Mouse (Mus musculus) lung, postnatal 0 days (tissue): Measurements from ENCODE around the gene Gng3. TPM values are rescaled to one million over a fixed set of nuclear protein-coding genes. Genes with fewer than 3 reads are reported as not detected.

ENCODE experiments used
- ATAC-seq: fragments of 200-750 bp; cut with Nextera tagmentation; 2 replicates; pipeline ENCODE4 v1.8.0; 2017; ENCODE audit warnings: moderate library complexity
- DNase-seq: peaks from one replicate; pipeline ENCODE4 v3.0.0-alpha.2; 2016; ENCODE audit warnings: low spot score
- H3K27ac ChIP-seq: fragments of 300-500 bp; sonication (generic); 2 replicates; pipeline ENCODE4 v1.5.1; 2014; ENCODE audit warnings: antibody characterized with exemption, mild to moderate bottlenecking, low read length, mixed read lengths
- H3K27me3 ChIP-seq: fragments of 300-500 bp; sonication (generic); replicated peaks from 2 replicates; pipeline ENCODE4 v1.6.1; 2014; ENCODE audit warnings: low read length, mixed read lengths; ENCODE audit not compliant: insufficient read depth
- H3K36me3 ChIP-seq: fragments of 300-500 bp; sonication (generic); 2 replicates; pipeline ENCODE4 v1.6.1; 2014; ENCODE audit warnings: low read length, mixed read lengths; ENCODE audit not compliant: insufficient read depth
- H3K4me1 ChIP-seq: fragments of 300-500 bp; sonication (generic); 2 replicates; pipeline ENCODE4 v1.6.1; 2014; ENCODE audit warnings: antibody characterized with exemption, low read depth, low read length, mixed read lengths; ENCODE audit not compliant: insufficient read depth
- H3K4me2 ChIP-seq: fragments of 300-500 bp; sonication (generic); replicated peaks from 2 replicates; pipeline ENCODE4 v1.6.1; 2014; ENCODE audit warnings: low read depth, mild to moderate bottlenecking, low read length, moderate library complexity, mixed read lengths
- H3K4me3 ChIP-seq: fragments of 300-500 bp; sonication (generic); 2 replicates; pipeline ENCODE4 v1.5.1; 2014; ENCODE audit warnings: low read depth, low read length
- H3K9ac ChIP-seq: fragments of 300-500 bp; sonication (generic); replicated peaks from 2 replicates; pipeline ENCODE4 v1.6.1; 2014; ENCODE audit warnings: low read depth, mild to moderate bottlenecking
- H3K9me3 ChIP-seq: fragments of 300-500 bp; sonication (generic); 2 replicates; pipeline ENCODE4 v1.6.1; 2016; ENCODE audit warnings: low read length, mixed read lengths
- CTCF ChIP-seq: IDR thresholded peaks from 2 replicates; pipeline ENCODE4 v1.5.1; 2016; ENCODE audit warnings: antibody characterized with exemption, mild to moderate bottlenecking
- EP300 ChIP-seq: IDR thresholded peaks from 2 replicates; pipeline ENCODE4 v1.6.1; 2016; ENCODE audit warnings: antibody characterized with exemption, mild to moderate bottlenecking, control low read depth
- WGBS: fragments of 180-500 bp; shearing (Covaris S2); extraction: QIAGEN DNeasy Blood & Tissue Kit; methylation state at CpG from one replicate; pipeline ENCODE4 v1.1.7; 2014; 5-methylcytosine and 5-hydroxymethylcytosine counted together
- polyA plus RNA-seq: library from polyadenylated mRNA; unstranded; fragments of >200 nt; fragmentation: Nextera tagmentation; extraction: Ambion mirVana; gene quantifications from 2 replicates; pipeline ENCODE4 v1.2.1, GENCODE M21; 2015

Gene Gng3
- polyA plus RNA-seq, 1 experiment from 2014 or later = 0.35 TPM

DNA sequence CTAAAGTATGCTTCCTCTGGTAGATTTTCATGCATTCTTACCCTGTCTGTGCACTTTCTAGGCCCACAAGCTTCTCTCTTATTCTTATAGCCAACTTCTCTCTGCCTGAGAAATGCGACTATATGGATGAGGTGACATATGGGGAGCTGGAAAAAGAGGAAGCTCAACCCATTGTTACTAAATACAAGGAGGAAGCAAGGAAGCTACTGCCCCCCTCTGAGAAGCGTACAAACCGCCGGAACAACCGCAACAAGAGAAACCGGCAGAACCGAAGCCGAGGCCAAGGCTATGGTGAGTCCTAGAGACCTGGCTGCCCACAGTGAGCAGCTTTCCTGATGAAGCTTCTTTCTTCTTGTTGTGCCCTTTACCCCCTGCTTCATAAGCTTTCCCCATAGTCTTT is 9.3 kb downstream of the Gng3 start, which contains the start of gene AC129217.1:
AC129217.1 (plus strand) TSS at position 114 of the 400 bp plus-strand sequence.
- Histone ChIP-seq H3K4me1 (no peaks in the 10 kb centered on the region), H3K4me2 (no peak within 1 kb of the TSS), H3K36me3 (peaks cover 70% of the 10 kb centered on the region), H3K9me3 (no peaks in the 10 kb centered on the region), H3K4me3 (no peak within 1 kb of the TSS), H3K27ac (no peak within 1 kb of the TSS), H3K27me3 (no peaks in the 10 kb centered on the region), H3K9ac (no peak within 1 kb of the TSS)
- WGBS = 84% methylated on average over 8 of the region's 8 CpGs
- no peak for TF ChIP-seq EP300
- no peak for TF ChIP-seq CTCF
- no peak for ATAC-seq
- DNase-seq = peak; percentile 44

GRCm38 (mm10) chr19:8822696-8823095 is 16.3 kb downstream of the Gng3 start:
- H3K4me2 ChIP-seq = peak overlapping the region; percentile 73; the same call in 1 of the 2 replicates
- H3K27ac ChIP-seq = no peak overlapping the region
- WGBS = 65% methylated on average over 8 of the region's 8 CpGs
- ATAC-seq (no peak), DNase-seq (no peak)
- H3K4me1 ChIP-seq = 0 out of 2 replicates have a peak, but pooled peaks cover 5% of the 10 kb centered on the region
- no peak overlapping the region for H3K4me3 ChIP-seq
- TF ChIP-seq CTCF (no peak), EP300 (no peak)
- H3K9ac ChIP-seq = no peak overlapping the region
- H3K36me3 ChIP-seq = peaks cover 35% of the 10 kb centered on the region
- H3K9me3 ChIP-seq = no peaks in the 10 kb centered on the region
- no peaks in the 10 kb centered on the region for H3K27me3 ChIP-seq

DNA sequence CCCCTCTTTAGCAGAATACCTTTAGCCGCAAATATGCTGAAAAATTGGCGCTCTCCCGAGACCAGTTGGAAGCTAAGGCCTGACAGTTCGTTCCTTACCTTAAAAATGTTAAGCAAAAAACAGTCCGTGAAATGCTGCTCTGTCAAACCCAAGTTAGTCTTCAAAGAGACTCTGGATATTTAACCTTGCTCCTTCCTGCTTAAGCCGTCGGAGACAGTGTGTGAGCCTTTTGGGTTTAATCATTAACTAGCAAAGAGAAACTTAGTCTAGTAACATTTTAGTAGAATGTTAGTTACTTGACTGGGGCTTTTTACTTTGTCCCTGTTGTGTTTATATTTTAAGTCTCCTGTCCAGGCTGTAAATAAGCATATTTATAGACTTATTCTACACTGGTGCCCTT is 17.8 kb downstream of the Gng3 start:
- TF ChIP-seq EP300 (no peak), CTCF (no peak)
- under 1% methylated on average over 7 of the region's 7 CpGs for WGBS
- ATAC-seq = no peak
- no peaks in the 10 kb centered on the region for H3K27me3 ChIP-seq
- H3K4me2 ChIP-seq = peak overlapping the region; percentile 73
- H3K4me3 ChIP-seq = peak overlapping the region; percentile 99
- H3K27ac ChIP-seq = peak overlapping the region; percentile 97
- H3K9me3 ChIP-seq = no peaks in the 10 kb centered on the region
- peak; percentile 65 for DNase-seq
- 0 out of 2 replicates have a peak, but pooled peaks cover 5% of the 10 kb centered on the region for H3K4me1 ChIP-seq
- peaks cover 23% of the 10 kb centered on the region for H3K36me3 ChIP-seq
- peak overlapping the region; percentile 91 for H3K9ac ChIP-seq

DNA sequence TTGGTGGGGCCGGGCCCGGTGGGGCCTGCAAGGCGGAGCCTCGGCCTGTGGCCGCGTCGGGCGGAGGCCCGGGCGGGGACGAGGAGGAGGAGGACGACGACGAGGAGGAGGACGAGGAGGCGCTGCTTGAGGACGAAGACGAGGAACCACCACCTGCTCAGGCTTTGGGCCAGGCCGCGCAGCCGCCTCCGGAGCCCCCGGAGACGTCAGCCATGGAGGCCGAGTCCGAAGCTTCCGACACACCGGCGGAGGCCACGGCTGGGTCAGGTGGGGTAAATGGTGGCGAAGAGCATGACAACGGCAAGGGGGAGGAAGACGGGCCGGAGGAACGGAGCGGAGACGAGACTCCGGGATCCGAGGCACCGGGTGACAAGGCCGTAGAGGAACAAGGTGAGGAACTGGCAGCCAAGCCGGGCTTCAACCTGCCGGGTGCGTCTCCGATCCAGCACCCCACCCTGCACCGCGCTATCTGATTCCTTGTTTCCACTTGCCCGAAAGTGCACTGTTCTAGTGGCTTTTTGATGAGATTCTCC is 18.5 kb downstream of the Gng3 start:
- no peaks in the 10 kb centered on the region for H3K27me3 ChIP-seq
- H3K36me3 ChIP-seq = peaks cover 17% of the 10 kb centered on the region
- ATAC-seq (peak; percentile 5), DNase-seq (peak; percentile 30)
- 2% methylated on average over 42 of the region's 48 CpGs for WGBS
- H3K4me2 ChIP-seq = peak overlapping the region; percentile 73
- peak overlapping the region; percentile 97 for H3K27ac ChIP-seq
- TF ChIP-seq CTCF = no peak
- no peak for TF ChIP-seq EP300
- H3K4me1 ChIP-seq = 0 out of 2 replicates have a peak, but pooled peaks cover 5% of the 10 kb centered on the region
- no peaks in the 10 kb centered on the region for H3K9me3 ChIP-seq
- H3K4me3 ChIP-seq = peak overlapping the region; percentile 99
- peak overlapping the region; percentile 91 for H3K9ac ChIP-seq

GRCm38 (mm10) chr19:8819596-8820423 is 19.2 kb downstream of the Gng3 start, which contains the start of gene Hnrnpul2:
Gene Hnrnpul2 (plus strand): TSS chr19:8820010.
- Histone ChIP-seq H3K27me3 (no peaks in the 10 kb centered on the region), H3K4me3 (peak within 1 kb of the TSS; percentile 99), H3K4me1 (0 out of 2 replicates have a peak, but pooled peaks cover 5% of the 10 kb centered on the region), H3K36me3 (peaks cover 12% of the 10 kb centered on the region), H3K9me3 (no peaks in the 10 kb centered on the region), H3K27ac (peak within 1 kb of the TSS; percentile 97), H3K9ac (peak within 1 kb of the TSS; percentile 91), H3K4me2 (peak within 1 kb of the TSS; percentile 73)
- DNase-seq = peak; percentile 100
- ATAC-seq = peak; percentile 94
- under 1% methylated on average over 66 of the region's 83 CpGs for WGBS
- TF ChIP-seq CTCF (peak; percentile 24; the same call in 1 of the 2 replicates), EP300 (no peak; the same call in 1 of the 2 replicates)
